Mouse (Mus musculus): Measurements from ENCODE around the gene Gm45785. TPM values are rescaled to one million over a fixed set of nuclear protein-coding genes. Genes with fewer than 3 reads are reported as not detected.
A peak's percentile ranks its signal among the peaks of the same experiment; 100 is the strongest.

The Gm45785 gene
- polyA plus RNA-seq, 1 experiment: not detected

- Histone ChIP-seq H3K36me3 (ENCODE audit: control insufficient read depth, insufficient read depth, low read length) (peaks cover 2% of the 10 kb centered on the region; the same call in 1 of the 2 replicates), H3K4me1 (ENCODE audit: control insufficient read depth, insufficient read depth, low read length) (no peaks in the 10 kb centered on the region), H3K27ac (ENCODE audit: insufficient read depth, low read depth, low read length) (no peak overlapping the region), H3K4me3 (ENCODE audit: insufficient read depth, low read depth, low read length) (no peak overlapping the region), H3K27me3 (replicated peaks; ENCODE audit: control insufficient read depth, insufficient read depth, low read length) (no peaks in the 10 kb centered on the region)
- DNase-seq: no peak
- WGBS: 69% methylated on average over 13 of the region's 13 CpGs
- no peak for TF ChIP-seq POLR2A (IDR thresholded peaks at IDR 0.05; ENCODE audit: low read depth, low read length)
- no peak for TF ChIP-seq CTCF (conservative IDR thresholded peaks at IDR 0.05; ENCODE audit: insufficient read depth, insufficient read length, low read depth, low read length)
Measured at GRCm38 (mm10) chr7:140811714-140812113, 44.4 kb downstream of the Gm45785 start.

- H3K36me3 ChIP-seq (ENCODE audit: control insufficient read depth, insufficient read depth, low read length): peaks cover 2% of the 10 kb centered on the region; the same call in 1 of the 2 replicates
- no peak overlapping the region for H3K27ac ChIP-seq (ENCODE audit: insufficient read depth, low read depth, low read length)
- 83% methylated on average over 6 of the region's 6 CpGs for WGBS
- no peaks in the 10 kb centered on the region for H3K27me3 ChIP-seq (replicated peaks; ENCODE audit: control insufficient read depth, insufficient read depth, low read length)
- H3K4me1 ChIP-seq (ENCODE audit: control insufficient read depth, insufficient read depth, low read length): no peaks in the 10 kb centered on the region
- DNase-seq: no peak
- TF ChIP-seq POLR2A (IDR thresholded peaks at IDR 0.05; ENCODE audit: low read depth, low read length): no peak
- peak; percentile 32 for TF ChIP-seq CTCF (conservative IDR thresholded peaks at IDR 0.05; ENCODE audit: insufficient read depth, insufficient read length, low read depth, low read length)
- H3K4me3 ChIP-seq (ENCODE audit: insufficient read depth, low read depth, low read length): no peak overlapping the region
Measured at GRCm38 (mm10) chr7:140810496-140810895, 45.6 kb downstream of the Gm45785 start.

GRCm38 (mm10) chr7:140805704-140806103, 50.4 kb downstream of the Gm45785 start:
- Histone ChIP-seq H3K27ac (ENCODE audit: insufficient read depth, low read depth, low read length) (no peak overlapping the region), H3K4me1 (ENCODE audit: control insufficient read depth, insufficient read depth, low read length) (peaks cover 5% of the 10 kb centered on the region; the same call in 1 of the 2 replicates), H3K36me3 (ENCODE audit: control insufficient read depth, insufficient read depth, low read length) (no peaks in the 10 kb centered on the region), H3K27me3 (replicated peaks; ENCODE audit: control insufficient read depth, insufficient read depth, low read length) (no peaks in the 10 kb centered on the region), H3K4me3 (ENCODE audit: insufficient read depth, low read depth, low read length) (no peak overlapping the region)
- WGBS: 10% methylated on average over 1 of the region's 1 CpGs
- TF ChIP-seq CTCF (conservative IDR thresholded peaks at IDR 0.05; ENCODE audit: insufficient read depth, insufficient read length, low read depth, low read length) (peak; percentile 97), POLR2A (IDR thresholded peaks at IDR 0.05; ENCODE audit: low read depth, low read length) (no peak)
- DNase-seq: peak; percentile 84

- Histone ChIP-seq H3K4me1 (ENCODE audit: control insufficient read depth, insufficient read depth, low read length) (peaks cover 5% of the 10 kb centered on the region; the same call in 1 of the 2 replicates), H3K4me3 (ENCODE audit: insufficient read depth, low read depth, low read length) (no peak overlapping the region), H3K27me3 (replicated peaks; ENCODE audit: control insufficient read depth, insufficient read depth, low read length) (no peaks in the 10 kb centered on the region), H3K36me3 (ENCODE audit: control insufficient read depth, insufficient read depth, low read length) (no peaks in the 10 kb centered on the region), H3K27ac (ENCODE audit: insufficient read depth, low read depth, low read length) (0 out of 2 replicates have a peak overlapping the region, but pooled peaks have one; percentile 13)
- WGBS: 14% methylated on average over 6 of the region's 6 CpGs
- DNase-seq: peak; percentile 70
- TF ChIP-seq POLR2A (IDR thresholded peaks at IDR 0.05; ENCODE audit: low read depth, low read length): no peak
- TF ChIP-seq CTCF (conservative IDR thresholded peaks at IDR 0.05; ENCODE audit: insufficient read depth, insufficient read length, low read depth, low read length): no peak
Measured at GRCm38 (mm10) chr7:140802629-140803028, 53.5 kb downstream of the Gm45785 start.

GRCm38 (mm10) chr7:140798212-140798611, 57.9 kb downstream of the Gm45785 start:
- H3K4me3 ChIP-seq (ENCODE audit: insufficient read depth, low read depth, low read length): no peak overlapping the region
- TF ChIP-seq CTCF (conservative IDR thresholded peaks at IDR 0.05; ENCODE audit: insufficient read depth, insufficient read length, low read depth, low read length) (no peak), POLR2A (IDR thresholded peaks at IDR 0.05; ENCODE audit: low read depth, low read length) (no peak)
- no peak overlapping the region for H3K27ac ChIP-seq (ENCODE audit: insufficient read depth, low read depth, low read length)
- no peaks in the 10 kb centered on the region for H3K36me3 ChIP-seq (ENCODE audit: control insufficient read depth, insufficient read depth, low read length)
- no peaks in the 10 kb centered on the region for H3K27me3 ChIP-seq (replicated peaks; ENCODE audit: control insufficient read depth, insufficient read depth, low read length)
- 76% methylated on average over 2 of the region's 2 CpGs for WGBS
- peaks cover 5% of the 10 kb centered on the region; the same call in 1 of the 2 replicates for H3K4me1 ChIP-seq (ENCODE audit: control insufficient read depth, insufficient read depth, low read length)
- no peak for DNase-seq

- Histone ChIP-seq H3K27me3 (replicated peaks; ENCODE audit: control insufficient read depth, insufficient read depth, low read length) (no peaks in the 10 kb centered on the region), H3K27ac (ENCODE audit: insufficient read depth, low read depth, low read length) (no peak overlapping the region), H3K4me3 (ENCODE audit: insufficient read depth, low read depth, low read length) (no peak overlapping the region), H3K36me3 (ENCODE audit: control insufficient read depth, insufficient read depth, low read length) (no peaks in the 10 kb centered on the region), H3K4me1 (ENCODE audit: control insufficient read depth, insufficient read depth, low read length) (peaks cover 4% of the 10 kb centered on the region; the same call in 1 of the 2 replicates)
- peak; percentile 28; the same call in 1 of the 2 replicates for TF ChIP-seq CTCF (conservative IDR thresholded peaks at IDR 0.05; ENCODE audit: insufficient read depth, insufficient read length, low read depth, low read length)
- TF ChIP-seq POLR2A (IDR thresholded peaks at IDR 0.05; ENCODE audit: low read depth, low read length): no peak
- 94% methylated on average over 3 of the region's 3 CpGs for WGBS
- DNase-seq: no peak
Measured at GRCm38 (mm10) chr7:140797619-140798018, 58.5 kb downstream of the Gm45785 start.

GRCm38 (mm10) chr7:140793541-140793940, 62.6 kb downstream of the Gm45785 start:
- no peak for DNase-seq
- no peak overlapping the region for H3K4me3 ChIP-seq (ENCODE audit: insufficient read depth, low read depth, low read length)
- whole genome bisulfite sequencing: 50% methylated on average over 4 of the region's 4 CpGs

More at GRCm38 (mm10) chr7:140793541-140793940, 62.6 kb downstream of the Gm45785 start:
- no peaks in the 10 kb centered on the region for H3K36me3 ChIP-seq (ENCODE audit: control insufficient read depth, insufficient read depth, low read length)
- TF ChIP-seq CTCF (conservative IDR thresholded peaks at IDR 0.05; ENCODE audit: insufficient read depth, insufficient read length, low read depth, low read length) (no peak), POLR2A (IDR thresholded peaks at IDR 0.05; ENCODE audit: low read depth, low read length) (no peak)
- no peaks in the 10 kb centered on the region for H3K4me1 ChIP-seq (ENCODE audit: control insufficient read depth, insufficient read depth, low read length)
- no peaks in the 10 kb centered on the region for H3K27me3 ChIP-seq (replicated peaks; ENCODE audit: control insufficient read depth, insufficient read depth, low read length)
- no peak overlapping the region for H3K27ac ChIP-seq (ENCODE audit: insufficient read depth, low read depth, low read length)

All from kidney, adult 2 months (tissue).